ENCODE assay signal across 19 mouse cellular contexts in the genomic region with DNA sequence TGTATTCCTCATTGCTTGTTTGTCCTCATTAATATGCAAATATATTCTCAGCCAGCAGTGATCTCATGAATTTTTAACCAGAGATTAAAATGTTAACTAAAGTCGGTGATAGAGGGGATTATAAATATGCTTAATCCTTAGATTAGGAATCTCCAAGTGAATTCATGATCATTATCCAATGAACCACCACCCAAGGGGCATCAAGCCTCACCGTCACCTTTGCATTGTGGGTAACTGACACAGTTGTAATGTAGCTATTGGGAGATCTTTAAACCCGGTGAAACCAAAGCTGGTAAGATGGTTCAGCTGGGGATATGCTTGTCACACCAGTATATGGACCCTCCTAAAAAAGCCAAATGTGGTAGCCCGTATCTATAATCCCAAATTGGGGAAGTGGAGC.
"Had no signal": no experiment of that assay in that cellular context is flagged by ENCODE, and none has a peak within 500 bp of the region (broad histone marks: within the 10 kb centered on the region; RNA-seq: fewer than 3 reads in every experiment).

No protein-coding gene starts in this region.

- H3K36me3 ChIP-seq: limb, embryonic 10.5 days; limb, embryonic 13.5 days; liver, embryonic 12.5 days; liver, embryonic 15.5 days; lung, embryonic 15.5 days had no signal

- ATAC-seq: liver, embryonic 12.5 days had no signal

- DNase-seq: kidney, adult 18-20 months; kidney, adult 9 months; kidney, postnatal 25 days; layer of hippocampus, adult 9-11 months; liver; lung, adult 18-20 months; lung, postnatal 10 days; lung, postnatal 36 days; thymus, adult 2 months; thymus, postnatal 14 days; thymus, postnatal 4 days had no signal

- H3K4me2 ChIP-seq: limb, embryonic 13.5 days; liver, embryonic 12.5 days; liver, embryonic 15.5 days; lung, embryonic 15.5 days had no signal

- H3K9ac ChIP-seq: limb, embryonic 13.5 days; liver, embryonic 12.5 days; liver, embryonic 15.5 days; lung, embryonic 15.5 days had no signal

- H3K4me3 ChIP-seq: layer of hippocampus, adult 2 months; limb, embryonic 10.5 days; limb, embryonic 13.5 days; liver, embryonic 12.5 days; liver, embryonic 15.5 days; lung, embryonic 15.5 days; megakaryocyte, embryonic 14.5 days had no signal

- H3K9me3 ChIP-seq: limb, embryonic 10.5 days; limb, embryonic 13.5 days; liver, embryonic 12.5 days; liver, embryonic 15.5 days; lung, embryonic 15.5 days; megakaryocyte, embryonic 14.5 days had no signal

- H3K4me1 ChIP-seq: limb, embryonic 10.5 days; limb, embryonic 13.5 days; liver, embryonic 12.5 days; liver, embryonic 15.5 days; lung, embryonic 15.5 days had no signal

- H3K27me3 ChIP-seq: limb, embryonic 13.5 days; liver, embryonic 12.5 days; liver, embryonic 15.5 days; lung, embryonic 15.5 days; megakaryocyte, embryonic 14.5 days had no signal

- H3K27ac ChIP-seq: layer of hippocampus, adult 2 months; limb, embryonic 10.5 days; limb, embryonic 13.5 days; liver, embryonic 12.5 days; liver, embryonic 15.5 days; lung, embryonic 15.5 days; stomach, postnatal 0 days had no signal
